Comparison of ENCODE assay signal across 12 mouse cellular contexts in the genomic region with DNA sequence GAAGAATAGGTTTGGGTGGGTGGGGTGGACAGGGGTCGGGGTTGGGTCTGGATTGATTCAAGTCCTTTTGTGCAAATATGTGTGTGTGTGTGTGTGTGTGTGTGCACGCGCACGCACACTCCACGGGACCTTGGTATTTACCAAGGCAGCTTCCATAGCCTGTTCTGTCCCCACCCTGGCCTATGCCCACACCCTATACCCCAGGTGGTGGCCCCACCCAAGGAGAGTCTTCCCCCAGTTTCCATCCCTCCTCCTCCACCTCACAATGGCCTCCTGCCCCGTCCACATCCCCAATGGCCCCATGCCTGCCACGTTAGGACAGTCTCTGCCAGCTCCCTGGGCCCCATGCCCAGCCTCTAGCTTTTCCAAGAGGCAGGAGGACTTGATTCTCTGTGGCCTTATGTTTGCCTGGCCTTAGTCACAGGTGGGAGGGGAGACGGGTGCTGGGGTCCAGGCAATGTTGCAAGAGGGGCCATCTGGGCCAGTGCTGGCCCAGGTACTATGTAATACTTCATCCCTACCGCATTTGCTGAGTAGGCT. TPM values are rescaled to one million over a fixed set of nuclear protein-coding genes. Genes with fewer than 3 reads are reported as not detected.
DNase-seq lines count a peak whose midpoint lies in the region; ATAC-seq and TF ChIP-seq lines count a peak whose summit lies in the region.
"Had no signal": no experiment of that assay in that cellular context is flagged by ENCODE, and none has a peak within 500 bp of the region (broad histone marks: within the 10 kb centered on the region; RNA-seq: fewer than 3 reads in every experiment).

No protein-coding gene starts in this region.

- no peak overlapping the region for H3K9ac ChIP-seq in hindbrain, embryonic 15.5 days
- no peak overlapping the region for H3K9ac ChIP-seq in hindbrain, embryonic 11.5 days (ENCODE audit: low read depth, low read length)
- H3K9ac ChIP-seq: liver, embryonic 13.5 days had no signal

- intact Hi-C loops in gastrocnemius, adult 2 months (cut with DNase I): no loop called here

- TF ChIP-seq POLR2A in brain, embryonic 14.5 days (IDR thresholded peaks at IDR 0.05; ENCODE audit: borderline replicate concordance, extremely low read depth, insufficient read depth, insufficient read length, poor library complexity, severe bottlenecking): no peak

- TF ChIP-seq CTCF in brain, embryonic 14.5 days (IDR thresholded peaks at IDR 0.05; ENCODE audit: borderline replicate concordance, extremely low read depth, insufficient read depth, insufficient read length): no peak
- no peak for TF ChIP-seq CTCF in gastrocnemius, adult 2 months (IDR thresholded peaks at IDR 0.05)

- DNase-seq in hindbrain, embryonic 11.5 days (ENCODE audit: low spot score): no peak
- DNase-seq in adipocyte (ENCODE audit: low spot score): peak; percentile 87
- peak; percentile 52 for DNase-seq in brain, embryonic 14.5 days (ENCODE audit: low read depth)
- peak; percentile 75 for DNase-seq in gastrocnemius, adult 2 months
- no peak for DNase-seq in urinary bladder, postnatal 14 days (ENCODE audit: low spot score)
- DNase-seq in MN1 (ENCODE audit: low spot score): no peak
- DNase-seq: embryo, embryonic 11 days; kidney, postnatal 25 days; liver, embryonic 13.5 days had no signal

- ATAC-seq in hindbrain, embryonic 15.5 days (ENCODE audit: low FRiP score, low read depth): peak; percentile 46
- ATAC-seq in hindbrain, embryonic 11.5 days (ENCODE audit: low FRiP score): no peak
- ATAC-seq: activated CD4-positive, CD25-positive, alpha-beta regulatory T cell, adult 4 months had no signal

- H3K36me3 ChIP-seq in hindbrain, embryonic 15.5 days: no peaks in the 10 kb centered on the region
- no peaks in the 10 kb centered on the region for H3K36me3 ChIP-seq in hindbrain, embryonic 11.5 days (ENCODE audit: control insufficient read depth, insufficient read depth, low read length)
- H3K36me3 ChIP-seq: liver, embryonic 13.5 days had no signal

- no peaks in the 10 kb centered on the region for H3K9me3 ChIP-seq in hindbrain, embryonic 15.5 days
- no peaks in the 10 kb centered on the region for H3K9me3 ChIP-seq in hindbrain, embryonic 11.5 days (ENCODE audit: control insufficient read depth, low read length)
- H3K9me3 ChIP-seq: liver, embryonic 13.5 days had no signal

- no peak overlapping the region for H3K27ac ChIP-seq in hindbrain, embryonic 15.5 days (replicated peaks)
- H3K27ac ChIP-seq in hindbrain, embryonic 11.5 days (ENCODE audit: low read depth, low read length): no peak overlapping the region
- H3K27ac ChIP-seq in gastrocnemius, adult 2 months: no peak overlapping the region
- H3K27ac ChIP-seq: liver, embryonic 13.5 days had no signal

- no peak overlapping the region for H3K4me2 ChIP-seq in hindbrain, embryonic 15.5 days
- no peak overlapping the region for H3K4me2 ChIP-seq in hindbrain, embryonic 11.5 days (replicated peaks; ENCODE audit: low read depth, low read length)
- H3K4me2 ChIP-seq: liver, embryonic 13.5 days had no signal

- no peak overlapping the region for H3K4me3 ChIP-seq in hindbrain, embryonic 15.5 days
- H3K4me3 ChIP-seq in hindbrain, embryonic 11.5 days (ENCODE audit: low read depth, low read length): no peak overlapping the region
- H3K4me3 ChIP-seq in gastrocnemius, adult 2 months: no peak overlapping the region
- H3K4me3 ChIP-seq: liver, embryonic 13.5 days had no signal

- 67% methylated on average over 9 of the region's 9 CpGs for WGBS in hindbrain, embryonic 15.5 days
- 74% methylated on average over 9 of the region's 9 CpGs for WGBS in hindbrain, embryonic 11.5 days

- no peaks in the 10 kb centered on the region for H3K27me3 ChIP-seq in hindbrain, embryonic 15.5 days
- peaks cover 3% of the 10 kb centered on the region; the same call in 1 of the 2 replicates for H3K27me3 ChIP-seq in hindbrain, embryonic 11.5 days (ENCODE audit: control insufficient read depth, insufficient read depth, low read length)

- H3K4me1 ChIP-seq in hindbrain, embryonic 15.5 days (replicated peaks): peaks cover 20% of the 10 kb centered on the region
- peaks cover 6% of the 10 kb centered on the region; the same call in 1 of the 2 replicates for H3K4me1 ChIP-seq in hindbrain, embryonic 11.5 days (replicated peaks; ENCODE audit: control insufficient read depth, insufficient read depth, low read length)

RNA-seq across cellular contexts. Expression of a gene that starts 7.6 kb away (rescaled TPM):
- polyA plus RNA-seq in hindbrain, embryonic 15.5 days (2015; fragmentation: Nextera tagmentation; extraction: Ambion mirVana): 0.68 and 1.1 TPM in 2 replicates
- 0.17 TPM in 1 of 2 replicates, not detected in the other for polyA plus RNA-seq in hindbrain, embryonic 11.5 days (2014; fragmentation: Nextera tagmentation; extraction: Ambion mirVana)
- polyA plus RNA-seq in brain, embryonic 14.5 days (2012; rRNA removed): 1.1 and 1.3 TPM in 2 replicates
- total RNA-seq in gastrocnemius, adult 2 months (2021): not detected
- total RNA-seq: monocyte, adult 5-6 weeks had no signal
- polyA plus RNA-seq: liver, embryonic 13.5 days had no signal

Comparison
In these comparisons a context has a peak if more than half of its experiments do, and no peak if none do; other contexts are left out.
1. DNase-seq: peak in adipocyte (single experiment), brain, embryonic 14.5 days (single experiment) and gastrocnemius, adult 2 months (single experiment); none in hindbrain, embryonic 11.5 days (single experiment), urinary bladder, postnatal 14 days (single experiment) and MN1 (single experiment).